Mouse (Mus musculus) hindbrain, embryonic 10.5 days (tissue): ENCODE data around the gene Aggf1. TPM values are rescaled to one million over a fixed set of nuclear protein-coding genes. Genes with fewer than 3 reads are reported as not detected.

Experiments used
- DNase-seq: peaks from one replicate; pipeline ENCODE4 v3.0.0-alpha.2; 2017; ENCODE audit warnings: low spot score
- H3K27ac ChIP-seq: fragments of 300-500 bp; sonication (generic); 2 replicates; pipeline ENCODE4 v1.5.1; 2016; ENCODE audit warnings: mild to moderate bottlenecking, moderate library complexity
- H3K27me3 ChIP-seq: fragments of 300-500 bp; sonication (generic); 2 replicates; pipeline ENCODE4 v1.6.1; 2016; ENCODE audit warnings: mild to moderate bottlenecking; ENCODE audit not compliant: poor library complexity, insufficient read depth, severe bottlenecking
- H3K36me3 ChIP-seq: fragments of 300-500 bp; sonication (generic); 2 replicates; pipeline ENCODE4 v1.6.1; 2016; ENCODE audit warnings: mild to moderate bottlenecking, moderate library complexity
- H3K4me1 ChIP-seq: fragments of 300-500 bp; sonication (generic); replicated peaks from 2 replicates; pipeline ENCODE4 v1.6.1; 2016; ENCODE audit warnings: mild to moderate bottlenecking
- H3K4me3 ChIP-seq: fragments of 300-500 bp; sonication (generic); 2 replicates; pipeline ENCODE4 v1.5.1; 2016; ENCODE audit warnings: mild to moderate bottlenecking, moderate library complexity
- H3K9me3 ChIP-seq: fragments of 300-500 bp; sonication (generic); 2 replicates; pipeline ENCODE4 v1.6.1; 2016; ENCODE audit warnings: mild to moderate bottlenecking, moderate library complexity
- WGBS: fragments of 180-500 bp; shearing (Covaris S2); methylation state at CpG from one replicate; pipeline ENCODE4 v1.1.7; 2016; 5-methylcytosine and 5-hydroxymethylcytosine counted together
- polyA plus RNA-seq: library from polyadenylated mRNA; unstranded; fragments of >200 nt; fragmentation: Nextera tagmentation; extraction: Ambion mirVana; gene quantifications from 2 replicates; pipeline ENCODE4 v1.2.1, GENCODE M21; 2016

Gene Aggf1
- polyA plus RNA-seq, 1 experiment from 2014 or later = 37.4 TPM

GRCm38 (mm10) chr13:95326611-95327344 is 48.4 kb downstream of the Aggf1 start:
- Histone ChIP-seq H3K36me3 (0 out of 2 replicates have a peak, but pooled peaks cover 10% of the 10 kb centered on the region), H3K4me1 (peaks cover 25% of the 10 kb centered on the region), H3K9me3 (no peaks in the 10 kb centered on the region), H3K27ac (peak overlapping the region; percentile 100), H3K4me3 (peak overlapping the region; percentile 91), H3K27me3 (no peaks in the 10 kb centered on the region)
- WGBS = 13% methylated on average over 21 of the region's 21 CpGs
- peak; percentile 60 for DNase-seq

DNA sequence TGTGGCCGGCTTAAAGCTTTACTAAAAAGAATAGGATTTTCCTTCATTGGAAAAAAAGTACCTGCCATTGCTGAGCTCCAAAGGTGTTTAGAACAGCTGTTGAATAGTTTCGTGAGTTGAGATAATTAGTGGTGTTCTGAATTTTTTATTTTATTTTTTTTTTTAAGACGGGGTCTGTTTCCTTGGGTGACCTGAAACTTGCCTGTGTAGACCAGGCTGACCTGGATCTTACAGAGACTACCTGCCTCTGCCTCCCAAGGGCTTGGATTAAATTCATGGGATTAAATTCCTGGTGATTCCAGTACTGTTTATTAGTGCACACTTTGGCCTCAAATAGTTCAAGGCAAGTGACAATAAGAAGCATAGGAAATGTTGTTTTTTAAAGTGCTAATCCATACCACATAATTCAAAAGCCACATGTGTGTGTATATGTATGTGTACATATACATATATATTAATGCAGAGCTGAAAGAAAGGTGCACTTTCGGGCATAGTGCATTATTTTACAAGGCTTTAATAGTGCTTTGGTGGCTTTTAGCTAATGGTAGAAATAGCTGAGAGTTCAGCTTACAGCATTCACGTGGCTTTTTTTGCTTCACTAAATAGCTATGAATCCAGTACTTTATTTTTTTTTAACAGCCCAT is 49.1 kb downstream of the Aggf1 start:
- no peak for DNase-seq
- H3K9me3 ChIP-seq = no peaks in the 10 kb centered on the region
- H3K4me3 ChIP-seq = peak overlapping the region; percentile 91
- peaks cover 25% of the 10 kb centered on the region for H3K4me1 ChIP-seq
- 0 out of 2 replicates have a peak, but pooled peaks cover 5% of the 10 kb centered on the region for H3K36me3 ChIP-seq
- no peaks in the 10 kb centered on the region for H3K27me3 ChIP-seq
- WGBS = 20% methylated on average over 5 of the region's 5 CpGs
- H3K27ac ChIP-seq = peak overlapping the region; percentile 100

DNA sequence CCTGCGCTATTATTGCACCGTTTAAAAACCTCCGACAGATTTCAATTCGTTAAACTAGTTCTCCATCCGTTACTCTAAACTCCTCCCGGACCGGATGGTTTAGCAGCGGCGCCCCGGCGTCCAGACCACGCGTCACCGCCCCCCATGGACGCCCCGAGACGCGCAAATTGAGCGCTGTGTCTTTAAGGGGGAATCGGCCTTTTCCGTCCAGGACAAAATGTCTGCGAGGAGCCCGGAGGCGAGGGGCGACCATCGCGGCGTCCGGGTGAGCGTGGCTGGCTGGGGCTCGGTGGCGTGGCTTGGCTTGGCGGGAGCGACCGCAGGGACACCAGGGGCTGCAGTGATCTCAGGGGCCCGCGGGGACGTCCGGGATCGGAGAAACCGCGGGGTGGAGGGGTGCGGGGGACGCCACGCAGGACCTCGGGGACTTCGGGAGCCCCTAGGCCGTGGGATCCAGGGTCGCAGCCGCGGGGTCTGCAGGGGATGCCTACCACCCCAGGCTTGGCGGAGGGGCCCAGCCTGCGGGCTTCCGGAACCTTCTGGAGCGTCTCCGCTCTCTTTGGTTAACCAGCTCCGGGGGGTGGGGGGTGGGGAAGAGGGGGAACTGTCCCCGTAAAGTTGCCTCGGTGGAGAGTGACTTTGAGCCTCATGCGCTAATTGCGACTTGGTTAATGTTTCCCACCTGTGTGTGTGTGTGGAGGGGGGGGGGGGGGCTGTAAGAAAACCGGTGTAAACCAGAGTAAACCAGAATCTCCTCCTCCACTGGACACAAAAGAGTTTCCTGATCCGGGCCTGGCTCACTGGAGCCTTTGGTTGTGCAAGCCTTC is 49.9 kb downstream of the Aggf1 start:
- Histone ChIP-seq H3K4me3 (peak overlapping the region; percentile 91), H3K27ac (peak overlapping the region; percentile 100), H3K4me1 (peaks cover 25% of the 10 kb centered on the region), H3K27me3 (no peaks in the 10 kb centered on the region), H3K9me3 (no peaks in the 10 kb centered on the region), H3K36me3 (0 out of 2 replicates have a peak, but pooled peaks cover 5% of the 10 kb centered on the region)
- DNase-seq = peak; percentile 79
- WGBS = under 1% methylated on average over 63 of the region's 63 CpGs

- Histone ChIP-seq H3K4me3 (peak overlapping the region; percentile 91), H3K27me3 (no peaks in the 10 kb centered on the region)
- under 1% methylated on average over 22 of the region's 22 CpGs for WGBS
Observed at GRCm38 (mm10) chr13:95324626-95325079, 50.5 kb downstream of the Aggf1 start.

DNA sequence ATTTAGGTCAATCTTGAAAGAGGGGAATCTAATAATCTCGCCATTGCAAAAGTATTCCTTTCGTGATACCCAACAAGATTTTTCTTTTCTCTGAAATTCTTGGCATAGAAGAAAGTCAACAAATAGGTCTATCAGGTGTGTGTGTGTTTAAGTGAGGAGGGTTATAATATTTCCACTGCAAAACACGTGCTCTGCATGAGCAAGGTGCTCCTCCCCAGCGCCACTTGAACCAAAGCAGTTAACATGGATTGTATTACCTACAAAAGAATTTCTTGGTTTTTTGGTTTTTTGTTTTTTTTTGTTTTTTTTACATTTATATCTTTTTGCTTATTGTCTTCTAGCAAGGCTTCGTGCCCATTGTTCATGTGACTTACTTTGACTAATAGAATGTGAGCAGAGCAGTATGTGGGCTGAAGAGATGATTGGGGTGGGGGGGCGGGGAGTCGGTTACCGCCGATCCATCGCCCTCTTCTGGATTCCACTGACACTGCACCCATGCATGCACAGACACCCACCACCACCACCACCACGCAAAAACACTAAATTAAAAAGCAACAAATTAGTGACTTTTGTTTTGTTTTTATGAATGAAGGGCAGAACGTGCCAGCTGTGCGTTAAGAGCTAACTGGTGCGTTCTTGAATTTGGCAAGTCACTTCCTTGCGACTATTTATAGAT is 51.1 kb downstream of the Aggf1 start:
- WGBS = 25% methylated on average over 15 of the region's 15 CpGs
- H3K27ac ChIP-seq = peak overlapping the region; percentile 100

More at GRCm38 (mm10) chr13:95324626-95325079, 50.5 kb downstream of the Aggf1 start:
- Histone ChIP-seq H3K9me3 (no peaks in the 10 kb centered on the region), H3K36me3 (0 out of 2 replicates have a peak, but pooled peaks cover 5% of the 10 kb centered on the region), H3K4me1 (peaks cover 25% of the 10 kb centered on the region), H3K27ac (peak overlapping the region; percentile 100)
- DNase-seq = no peak

GRCm38 (mm10) chr13:95323400-95323799 is 51.8 kb downstream of the Aggf1 start, which contains the start of gene Zbed3:
Gene Zbed3 (plus strand): TSS chr13:95323612.
- Histone ChIP-seq H3K9me3 (no peaks in the 10 kb centered on the region), H3K36me3 (no peaks in the 10 kb centered on the region), H3K27me3 (no peaks in the 10 kb centered on the region), H3K27ac (peak within 1 kb of the TSS; percentile 100), H3K4me3 (peak within 1 kb of the TSS; percentile 91), H3K4me1 (peaks cover 25% of the 10 kb centered on the region)
- DNase-seq = no peak
- 92% methylated on average over 6 of the region's 6 CpGs for WGBS

More for the DNA sequence above, 51.1 kb downstream of the Aggf1 start:
- H3K9me3 ChIP-seq = no peaks in the 10 kb centered on the region
- 0 out of 2 replicates have a peak, but pooled peaks cover 4% of the 10 kb centered on the region for H3K36me3 ChIP-seq
- peaks cover 25% of the 10 kb centered on the region for H3K4me1 ChIP-seq
- peak overlapping the region; percentile 91 for H3K4me3 ChIP-seq
- peak; percentile 73 for DNase-seq
- no peaks in the 10 kb centered on the region for H3K27me3 ChIP-seq

GRCm38 (mm10) chr13:95320451-95320850 is 54.7 kb downstream of the Aggf1 start:
- 49% methylated on average over 4 of the region's 4 CpGs for WGBS
- DNase-seq = no peak
- H3K36me3 ChIP-seq = no peaks in the 10 kb centered on the region
- H3K27me3 ChIP-seq = no peaks in the 10 kb centered on the region
- no peaks in the 10 kb centered on the region for H3K9me3 ChIP-seq
- H3K4me1 ChIP-seq = peaks cover under 1% of the 10 kb centered on the region; the same call in 1 of the 2 replicates
- H3K4me3 ChIP-seq = no peak overlapping the region
- H3K27ac ChIP-seq = no peak overlapping the region

DNA sequence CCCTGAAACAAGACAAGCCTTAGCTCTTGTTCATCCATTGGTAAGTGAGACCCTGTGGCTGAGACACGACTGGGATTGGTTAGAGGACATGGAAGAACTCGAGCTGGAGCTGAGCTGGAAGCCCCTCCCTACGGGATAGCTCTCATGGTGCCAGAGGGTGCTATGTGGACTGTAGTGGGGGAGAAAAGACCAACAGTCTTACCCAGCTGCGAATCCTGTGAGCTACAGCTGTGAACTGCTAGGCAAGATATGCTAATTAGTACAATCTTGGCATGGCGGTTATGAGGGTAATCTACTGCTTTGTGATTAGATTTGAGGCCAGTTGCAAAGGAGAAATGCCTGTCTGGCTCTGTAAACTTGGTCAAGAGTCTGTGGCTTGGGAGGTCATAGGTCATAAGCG is 56.0 kb downstream of the Aggf1 start:
- DNase-seq = no peak
- Histone ChIP-seq H3K27me3 (no peaks in the 10 kb centered on the region), H3K27ac (no peak overlapping the region), H3K4me3 (no peak overlapping the region), H3K36me3 (no peaks in the 10 kb centered on the region), H3K9me3 (no peaks in the 10 kb centered on the region), H3K4me1 (no peaks in the 10 kb centered on the region)
- WGBS = 79% methylated on average over 6 of the region's 6 CpGs

DNA sequence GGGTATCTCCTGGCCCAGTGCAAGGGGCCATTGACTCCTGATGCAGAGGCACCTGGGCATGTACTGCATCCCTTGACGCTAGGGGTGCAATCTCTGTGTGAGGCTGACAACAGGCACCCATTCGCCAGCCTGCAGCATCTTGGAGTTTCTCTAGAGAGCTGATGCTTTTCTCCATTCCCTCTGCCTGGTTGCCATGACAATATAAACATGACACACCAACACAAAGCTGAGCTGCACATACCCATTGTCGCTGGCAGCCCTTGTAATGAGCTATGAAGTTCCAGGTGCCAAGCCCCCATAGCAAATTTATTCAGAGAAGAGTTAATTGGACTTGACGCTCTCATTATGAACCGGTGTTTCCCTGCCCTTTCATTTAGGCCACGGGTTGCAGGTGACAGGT is 63.1 kb downstream of the Aggf1 start:
- no peak overlapping the region for H3K27ac ChIP-seq
- no peaks in the 10 kb centered on the region for H3K9me3 ChIP-seq
- no peaks in the 10 kb centered on the region for H3K27me3 ChIP-seq
- H3K4me1 ChIP-seq = 0 out of 2 replicates have a peak, but pooled peaks cover 2% of the 10 kb centered on the region
- no peaks in the 10 kb centered on the region for H3K36me3 ChIP-seq
- DNase-seq = no peak
- WGBS = 81% methylated on average over 6 of the region's 6 CpGs
- no peak overlapping the region for H3K4me3 ChIP-seq

- no peak overlapping the region for H3K4me3 ChIP-seq
- H3K4me1 ChIP-seq = 0 out of 2 replicates have a peak, but pooled peaks cover 2% of the 10 kb centered on the region
- 79% methylated on average over 8 of the region's 8 CpGs for WGBS
- DNase-seq = no peak
- H3K27ac ChIP-seq = no peak overlapping the region
- no peaks in the 10 kb centered on the region for H3K27me3 ChIP-seq
- no peaks in the 10 kb centered on the region for H3K9me3 ChIP-seq
- no peaks in the 10 kb centered on the region for H3K36me3 ChIP-seq
Observed at GRCm38 (mm10) chr13:95307100-95307655, 68.0 kb downstream of the Aggf1 start.

- no peaks in the 10 kb centered on the region for H3K27me3 ChIP-seq
- DNase-seq = no peak
- no peak overlapping the region for H3K27ac ChIP-seq
- H3K4me1 ChIP-seq = no peaks in the 10 kb centered on the region
- WGBS = 68% methylated on average over 4 of the region's 4 CpGs
- H3K9me3 ChIP-seq = no peaks in the 10 kb centered on the region
- H3K36me3 ChIP-seq = no peaks in the 10 kb centered on the region
- no peak overlapping the region for H3K4me3 ChIP-seq
Observed at GRCm38 (mm10) chr13:95306596-95306995, 68.6 kb downstream of the Aggf1 start.
